Mouse (Mus musculus): ENCODE results near the gene Jmy.

- TF ChIP-seq CTCF (IDR thresholded peaks at IDR 0.05; ENCODE audit: low read depth, low read length) (no peak), POLR2A (IDR thresholded peaks at IDR 0.05; ENCODE audit: borderline replicate concordance, low read depth, low read length) (no peak)
These were observed 2.1 kb upstream of the Jmy start for GRCm38 (mm10) chr13:93501724-93502123.

All from bone marrow macrophage, adult 2 months (primary cell).